ENCODE assay signal across 38 mouse cellular contexts in the genomic region with DNA sequence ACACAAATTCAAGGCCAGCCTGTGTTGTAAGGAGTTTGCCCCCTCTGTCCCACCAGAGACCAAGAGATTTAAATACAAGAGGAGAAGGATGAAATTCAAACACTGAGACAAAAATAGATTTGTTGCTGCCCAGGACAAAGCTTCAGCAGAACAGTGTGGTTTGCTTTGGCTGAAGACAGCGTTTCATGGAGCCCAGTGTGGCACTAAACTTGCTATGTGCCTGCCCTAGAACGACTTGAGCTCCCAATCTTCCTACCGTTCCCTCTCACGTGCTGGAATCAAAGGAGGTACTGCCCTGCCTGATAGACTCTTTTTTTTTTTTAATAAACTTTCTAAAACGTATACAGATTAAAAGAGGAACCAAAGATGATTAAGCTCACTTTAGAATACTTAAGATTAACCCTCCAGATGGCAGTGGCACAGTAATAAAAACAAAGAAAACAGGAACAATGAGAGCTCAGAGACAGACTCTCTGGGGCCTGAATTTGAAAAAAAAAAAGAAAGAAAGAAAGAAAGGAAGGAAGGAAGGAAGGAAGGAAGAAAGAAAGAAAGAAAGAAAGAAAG. TPM values are rescaled to one million over a fixed set of nuclear protein-coding genes. Genes with fewer than 3 reads are reported as not detected.
DNase-seq lines count a peak whose midpoint lies in the region; ATAC-seq and TF ChIP-seq lines count a peak whose summit lies in the region.
"Had no signal": no experiment of that assay in that cellular context is flagged by ENCODE, and none has a peak within 500 bp of the region (broad histone marks: within the 10 kb centered on the region; RNA-seq: fewer than 3 reads in every experiment).

No protein-coding gene starts in this region.

- no peaks in the 10 kb centered on the region for H3K36me3 ChIP-seq in liver, embryonic 13.5 days
- H3K36me3 ChIP-seq in liver, postnatal 0 days (replicated peaks; ENCODE audit: insufficient read depth, low read length) = no peaks in the 10 kb centered on the region
- H3K36me3 ChIP-seq: embryonic facial prominence, embryonic 12.5 days; heart, embryonic 13.5 days; kidney, embryonic 15.5 days; limb, embryonic 12.5 days; liver, embryonic 12.5 days had no signal

- no peak for TF ChIP-seq CTCF in liver, postnatal 0 days (IDR thresholded peaks at IDR 0.05; ENCODE audit: low read depth)
- TF ChIP-seq CTCF in layer of hippocampus, adult 2 months (conservative IDR thresholded peaks at IDR 0.05) = no peak

- no peak overlapping the region for H3K4me3 ChIP-seq in liver, embryonic 13.5 days (replicated peaks)
- H3K4me3 ChIP-seq in liver, postnatal 0 days (ENCODE audit: low read depth, low read length) = no peak overlapping the region
- no peak overlapping the region for H3K4me3 ChIP-seq in layer of hippocampus, adult 2 months
- H3K4me3 ChIP-seq: embryonic facial prominence, embryonic 12.5 days; heart, embryonic 13.5 days; kidney, embryonic 15.5 days; limb, embryonic 12.5 days; liver, embryonic 12.5 days had no signal

- H3K27me3 ChIP-seq in liver, embryonic 13.5 days = no peaks in the 10 kb centered on the region
- no peaks in the 10 kb centered on the region for H3K27me3 ChIP-seq in liver, postnatal 0 days (ENCODE audit: insufficient read depth, low read length)
- H3K27me3 ChIP-seq: CH12.LX; embryonic facial prominence, embryonic 12.5 days; heart, embryonic 13.5 days; kidney, embryonic 15.5 days; limb, embryonic 12.5 days; liver, embryonic 12.5 days had no signal

- no peaks in the 10 kb centered on the region for H3K9me3 ChIP-seq in liver, embryonic 13.5 days (replicated peaks)
- no peaks in the 10 kb centered on the region for H3K9me3 ChIP-seq in liver, postnatal 0 days (ENCODE audit: low read length)
- H3K9me3 ChIP-seq: embryonic facial prominence, embryonic 12.5 days; heart, embryonic 13.5 days; kidney, embryonic 15.5 days; limb, embryonic 12.5 days; liver, embryonic 12.5 days had no signal

- intact Hi-C loops in left cerebral cortex, postnatal 14 days (cut with DNase I) = no loop called here

- TF ChIP-seq EP300 in liver, postnatal 0 days (IDR thresholded peaks at IDR 0.05; ENCODE audit: low read depth) = no peak

- H3K27ac ChIP-seq in liver, embryonic 13.5 days = no peak overlapping the region
- H3K27ac ChIP-seq in liver, postnatal 0 days (ENCODE audit: low read depth) = no peak overlapping the region
- no peak overlapping the region for H3K27ac ChIP-seq in layer of hippocampus, adult 2 months
- H3K27ac ChIP-seq: embryonic facial prominence, embryonic 12.5 days; heart, embryonic 13.5 days; kidney, embryonic 15.5 days; limb, embryonic 12.5 days; liver, embryonic 12.5 days; macrophage; stomach, postnatal 0 days had no signal

- ATAC-seq in liver, embryonic 13.5 days (ENCODE audit: low read depth) = no peak
- no peak for ATAC-seq in liver, postnatal 0 days
- peak; percentile 63 to 81 for ATAC-seq in hematopoietic stem cell, adult 5-6 weeks (replicated peaks in 1 of 2; ENCODE audit: insufficient read depth in 1 of 2, low FRiP score in 2 of 2, low TSS enrichment in 1 of 2, low read depth in 1 of 2, poor library complexity in 2 of 2, severe bottlenecking in 2 of 2)
- ATAC-seq: forebrain, embryonic 14.5 days; hindbrain, embryonic 16.5 days; liver, embryonic 12.5 days; midbrain, embryonic 16.5 days had no signal

- peaks cover 63% of the 10 kb centered on the region for H3K4me1 ChIP-seq in liver, embryonic 13.5 days (replicated peaks)
- peaks cover 12% of the 10 kb centered on the region for H3K4me1 ChIP-seq in liver, postnatal 0 days (ENCODE audit: insufficient read depth)

- peak overlapping the region; percentile 39; the same call in 1 of the 2 replicates for H3K9ac ChIP-seq in liver, embryonic 13.5 days
- H3K9ac ChIP-seq in liver, postnatal 0 days (replicated peaks) = no peak overlapping the region
- H3K9ac ChIP-seq: embryonic facial prominence, embryonic 12.5 days; heart, embryonic 13.5 days; kidney, embryonic 15.5 days; limb, embryonic 12.5 days; liver, embryonic 12.5 days had no signal

- 41% methylated on average over 5 of the region's 5 CpGs for WGBS in liver, embryonic 13.5 days (ENCODE audit: insufficient replicate concordance)
- 30% methylated on average over 5 of the region's 5 CpGs for WGBS in liver, postnatal 0 days (ENCODE audit: insufficient replicate concordance)

- H3K4me2 ChIP-seq in liver, embryonic 13.5 days = no peak overlapping the region
- no peak overlapping the region for H3K4me2 ChIP-seq in liver, postnatal 0 days (ENCODE audit: low read depth, low read length)
- H3K4me2 ChIP-seq: embryonic facial prominence, embryonic 12.5 days; heart, embryonic 13.5 days; kidney, embryonic 15.5 days; limb, embryonic 12.5 days; liver, embryonic 12.5 days; midbrain, embryonic 11.5 days had no signal

- DNase-seq in liver, embryonic 13.5 days = no peak
- no peak for DNase-seq in liver, postnatal 0 days
- peak; percentile 74 for DNase-seq in MEL-GATA-1-ER (ENCODE audit: extremely low read depth, low read depth)
- no peak for DNase-seq in layer of hippocampus, adult 2 months (ENCODE audit: low spot score in 2 of 2)
- DNase-seq in left cerebral cortex, postnatal 14 days (ENCODE audit: low spot score in 2 of 2) = no peak
- no peak for DNase-seq in embryo, embryonic 11 days
- DNase-seq: adrenal gland, postnatal 14 days; B cell, adult 2 months; cerebellum, adult 2 months; cerebellum, postnatal 14 days; gastrocnemius, postnatal 14 days; heart, postnatal 14 days; kidney, adult 18-20 months; kidney, postnatal 36 days; layer of hippocampus, postnatal 36 days; lung, adult 2 months; lung, postnatal 10 days; right cerebral cortex, adult 18-20 months; spleen, adult 18-20 months; thymus, adult 2 months; thymus, postnatal 36 days had no signal

RNA-seq across cellular contexts. Expression of a gene that starts 0.8 kb away (rescaled TPM):
- polyA plus RNA-seq in liver, embryonic 13.5 days (2015; fragmentation: Nextera tagmentation; extraction: Ambion mirVana) = 0.14 TPM in 1 of 2 replicates, not detected in the other
- not detected in 2 replicates for polyA plus RNA-seq in liver, postnatal 0 days (2015; fragmentation: Nextera tagmentation; extraction: Ambion mirVana)
- not detected in 2 replicates for total RNA-seq in hematopoietic stem cell, adult 5-6 weeks (2017)
- total RNA-seq in layer of hippocampus, adult 2 months (2021) = not detected
- not detected for total RNA-seq in left cerebral cortex, postnatal 14 days (2021)
- total RNA-seq: adrenal gland, postnatal 14 days; CH12.LX; gastrocnemius, postnatal 14 days; heart, adult 8-10 months; heart, postnatal 14 days; layer of hippocampus, adult 8-10 months had no signal
- polyA plus RNA-seq: forebrain, embryonic 14.5 days; hindbrain, embryonic 11.5 days; hindbrain, embryonic 16.5 days; kidney, embryonic 15.5 days; liver, embryonic 12.5 days; lung, adult 2 months; macrophage; midbrain, embryonic 11.5 days; midbrain, embryonic 16.5 days; neural tube, embryonic 11.5 days; thymus, adult 2 months had no signal

RNA-seq across cellular contexts. Expression of a gene that starts 5.5 kb away (rescaled TPM):
- 4.3 and 8.1 TPM in 2 replicates for polyA plus RNA-seq in liver, embryonic 13.5 days (2015; fragmentation: Nextera tagmentation; extraction: Ambion mirVana)
- polyA plus RNA-seq in liver, postnatal 0 days (2015; fragmentation: Nextera tagmentation; extraction: Ambion mirVana) = 2.8 and 4.6 TPM in 2 replicates
- 1,426 and 1,487 TPM in 2 replicates for total RNA-seq in hematopoietic stem cell, adult 5-6 weeks (2017)
- total RNA-seq in layer of hippocampus, adult 2 months (2021) = 10 to 100 TPM; 18.5 to 18.9 TPM
- total RNA-seq in left cerebral cortex, postnatal 14 days (2021) = 10 to 100 TPM; 20.4 to 29.2 TPM
- polyA plus RNA-seq: cerebellum, adult 2 months; lung, adult 2 months; macrophage; midbrain, embryonic 16.5 days had no signal

RNA-seq across cellular contexts. Expression of a gene that starts 6.7 kb away (rescaled TPM):
- polyA plus RNA-seq in liver, embryonic 13.5 days (2015; fragmentation: Nextera tagmentation; extraction: Ambion mirVana) = 3.2 and 8.3 TPM in 2 replicates
- 6.1 and 7.5 TPM in 2 replicates for polyA plus RNA-seq in liver, postnatal 0 days (2015; fragmentation: Nextera tagmentation; extraction: Ambion mirVana)
- total RNA-seq in hematopoietic stem cell, adult 5-6 weeks (2017) = 207 and 294 TPM in 2 replicates
- total RNA-seq in layer of hippocampus, adult 2 months (2021) = 10 to 100 TPM; 35.0 to 41.6 TPM
- 10 to 100 TPM; 33.2 to 47.2 TPM for total RNA-seq in left cerebral cortex, postnatal 14 days (2021)
- polyA plus RNA-seq: macrophage had no signal

RNA-seq across cellular contexts. Expression of a gene that starts 7.9 kb away (rescaled TPM):
- 0.86 TPM in 1 of 2 replicates, not detected in the other for polyA plus RNA-seq in liver, embryonic 13.5 days (2015; fragmentation: Nextera tagmentation; extraction: Ambion mirVana)
- 0.40 and 0.49 TPM in 2 replicates for polyA plus RNA-seq in liver, postnatal 0 days (2015; fragmentation: Nextera tagmentation; extraction: Ambion mirVana)
- 237 and 336 TPM in 2 replicates for total RNA-seq in hematopoietic stem cell, adult 5-6 weeks (2017)
- total RNA-seq in layer of hippocampus, adult 2 months (2021) = 10 to 100 TPM; 46.0 to 55.3 TPM
- 10 to 100 TPM; 68.8 to 69.0 TPM for total RNA-seq in left cerebral cortex, postnatal 14 days (2021)
- polyA plus RNA-seq: heart, embryonic 13.5 days; hindbrain, embryonic 11.5 days; hindbrain, embryonic 16.5 days; macrophage; neural tube, embryonic 11.5 days had no signal

RNA-seq across cellular contexts. Expression of a gene that starts 12.1 kb away (rescaled TPM):
- polyA plus RNA-seq in liver, embryonic 13.5 days (2015; fragmentation: Nextera tagmentation; extraction: Ambion mirVana) = 3.7 and 5.5 TPM in 2 replicates
- 2.5 and 3.2 TPM in 2 replicates for polyA plus RNA-seq in liver, postnatal 0 days (2015; fragmentation: Nextera tagmentation; extraction: Ambion mirVana)
- total RNA-seq in hematopoietic stem cell, adult 5-6 weeks (2017) = 208 and 415 TPM in 2 replicates
- total RNA-seq in layer of hippocampus, adult 2 months (2021) = 10 to 100 TPM; 70.9 to 73.8 TPM
- total RNA-seq in left cerebral cortex, postnatal 14 days (2021) = 10 to 100 TPM; 73.2 to 80.8 TPM
- polyA plus RNA-seq: hindbrain, embryonic 16.5 days had no signal

Comparison
In these comparisons a context has a peak if more than half of its experiments do, and no peak if none do; other contexts are left out.
1. ATAC-seq: peak in hematopoietic stem cell, adult 5-6 weeks (2 of 2); none in liver, embryonic 13.5 days (single experiment) and liver, postnatal 0 days (single experiment).
2. RNA of a gene that starts 5.5 kb away (total RNA-seq): 1,426 to 1,487 TPM in hematopoietic stem cell, adult 5-6 weeks; 20.4 to 29.2 TPM in left cerebral cortex, postnatal 14 days and 18.5 to 18.9 TPM in layer of hippocampus, adult 2 months; every median in the first group is over 10 times any median in the second.